Mouse (Mus musculus) CD4-positive, CD25-positive, alpha-beta regulatory T cell, adult 4 months (primary cell): ENCODE data around the gene Rem2. TPM values are rescaled to one million over a fixed set of nuclear protein-coding genes. Genes with fewer than 3 reads are reported as not detected.

Experiments
- ATAC-seq: one replicate; pipeline ENCODE4 v1.8.0; 2017
- polyA plus RNA-seq, 2 experiments: library from polyadenylated mRNA; unstranded; fragments of 100-300 nt; shearing (Covaris generic); gene quantifications; one replicate each; pipeline ENCODE4 v1.2.1; 2017

Rem2 gene
- 1 to 10 TPM in 1 of 2 experiments, under 1 TPM in 1; 0.54 to 1.1 TPM for polyA plus RNA-seq

- no peak for ATAC-seq
These were observed at the start of gene Rem2 for GRCm38 (mm10) chr14:54475941-54476844. TSS of gene Rem2 (plus strand) at chr14:54476100.

GRCm38 (mm10) chr14:54426689-54427398, 49.1 kb upstream of the Rem2 start, which contains the start of gene Mrpl52:
TSS of gene Mrpl52 (plus strand) at chr14:54426909.
- peak; percentile 78 for ATAC-seq

- no peak for ATAC-seq
These were observed 48.2 kb upstream of the Rem2 start for GRCm38 (mm10) chr14:54427696-54428095.

GRCm38 (mm10) chr14:54428421-54428820, 47.5 kb upstream of the Rem2 start:
- no peak for ATAC-seq

GRCm38 (mm10) chr14:54429332-54430093, 46.4 kb upstream of the Rem2 start:
- ATAC-seq: no peak

GRCm38 (mm10) chr14:54430406-54431145, 45.3 kb upstream of the Rem2 start:
- no peak for ATAC-seq

- no peak for ATAC-seq
These were observed 44.4 kb upstream of the Rem2 start, which contains the start of gene Mmp14 for GRCm38 (mm10) chr14:54431334-54432077. TSS of gene Mmp14 (plus strand) at chr14:54431612.

- no peak for ATAC-seq
These were observed 43.6 kb upstream of the Rem2 start for GRCm38 (mm10) chr14:54432078-54432836.

- ATAC-seq: no peak
These were observed 42.8 kb upstream of the Rem2 start for GRCm38 (mm10) chr14:54432837-54433830.

- no peak for ATAC-seq
These were observed 41.9 kb upstream of the Rem2 start for GRCm38 (mm10) chr14:54433941-54434531.

GRCm38 (mm10) chr14:54435194-54435918, 40.5 kb upstream of the Rem2 start:
- no peak for ATAC-seq

- ATAC-seq: no peak
These were observed 36.7 kb upstream of the Rem2 start for GRCm38 (mm10) chr14:54439155-54439554.

GRCm38 (mm10) chr14:54439610-54440009, 36.3 kb upstream of the Rem2 start:
- no peak for ATAC-seq

GRCm38 (mm10) chr14:54440538-54440937, 35.4 kb upstream of the Rem2 start:
- no peak for ATAC-seq

- no peak for ATAC-seq
These were observed 34.5 kb upstream of the Rem2 start for GRCm38 (mm10) chr14:54441365-54441764.

GRCm38 (mm10) chr14:54442548-54442947, 33.4 kb upstream of the Rem2 start:
- no peak for ATAC-seq

GRCm38 (mm10) chr14:54443196-54443595, 32.7 kb upstream of the Rem2 start:
- no peak for ATAC-seq
